Mouse (Mus musculus) cerebellum, adult 9-11 months (tissue): ENCODE measurements around the gene Stard7.

Experiments used
- DNase-seq: peaks from one replicate; pipeline ENCODE4 v3.0.0; 2022

Gene Stard7

GRCm38 (mm10) chr2:127323667-127324066, 53.6 kb downstream of the Stard7 start:
- DNase-seq = no peak

DNA sequence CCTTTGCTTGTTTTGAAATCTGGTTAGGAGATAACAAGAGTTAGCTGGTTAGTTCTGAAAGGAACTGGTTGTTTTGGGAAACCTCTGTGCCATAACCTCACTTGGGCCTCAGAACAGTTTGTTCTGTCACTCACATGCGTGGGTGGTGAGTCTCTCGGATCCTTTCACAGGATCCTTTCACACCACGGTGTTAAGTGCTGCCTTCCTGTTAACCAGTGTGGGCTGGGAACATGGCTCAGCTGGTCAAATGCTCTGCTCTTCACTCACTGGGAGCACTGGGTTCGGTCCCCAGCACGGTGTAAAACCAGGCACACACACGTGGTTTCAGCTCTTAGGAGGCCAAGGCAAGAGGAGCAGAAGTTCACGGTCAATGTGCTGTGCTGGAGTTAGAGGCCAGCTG, 54.4 kb downstream of the Stard7 start:
- no peak for DNase-seq

DNA sequence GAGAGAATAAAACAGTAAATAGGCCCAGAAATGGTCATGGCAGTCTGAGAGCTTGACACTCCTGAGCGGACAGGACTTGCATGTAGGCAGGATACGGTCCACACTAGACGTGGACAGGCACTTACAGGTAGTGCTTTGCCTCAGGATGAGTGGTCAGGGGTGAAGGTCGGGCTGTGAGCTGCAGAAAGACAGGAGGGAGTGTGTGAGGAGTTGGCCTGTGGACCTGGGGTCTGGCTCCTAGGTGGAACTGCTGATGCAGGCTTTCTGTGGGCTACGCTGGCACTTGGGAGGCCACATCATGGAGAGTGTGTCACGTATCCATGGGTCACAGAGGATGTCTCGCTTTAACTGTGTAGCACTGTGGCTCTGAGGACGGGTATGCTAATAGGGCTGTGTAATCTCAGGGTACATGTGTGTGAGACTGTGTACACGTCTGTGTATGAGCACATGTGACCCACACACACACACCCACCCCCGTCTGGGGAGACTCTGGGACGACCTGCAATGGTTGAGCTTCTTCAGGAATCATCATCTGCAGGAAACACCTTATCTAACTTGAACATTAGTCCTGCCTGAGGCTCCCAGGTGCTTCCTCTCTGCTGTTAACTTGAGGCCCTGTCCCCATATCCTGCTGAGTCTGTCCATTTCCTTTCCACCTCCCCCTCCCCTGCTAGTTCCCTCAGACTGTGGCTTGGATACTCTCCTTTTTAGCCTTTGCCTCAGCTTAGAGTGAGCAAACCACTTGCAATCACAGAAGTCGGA, 58.3 kb downstream of the Stard7 start:
- DNase-seq = no peak

DNA sequence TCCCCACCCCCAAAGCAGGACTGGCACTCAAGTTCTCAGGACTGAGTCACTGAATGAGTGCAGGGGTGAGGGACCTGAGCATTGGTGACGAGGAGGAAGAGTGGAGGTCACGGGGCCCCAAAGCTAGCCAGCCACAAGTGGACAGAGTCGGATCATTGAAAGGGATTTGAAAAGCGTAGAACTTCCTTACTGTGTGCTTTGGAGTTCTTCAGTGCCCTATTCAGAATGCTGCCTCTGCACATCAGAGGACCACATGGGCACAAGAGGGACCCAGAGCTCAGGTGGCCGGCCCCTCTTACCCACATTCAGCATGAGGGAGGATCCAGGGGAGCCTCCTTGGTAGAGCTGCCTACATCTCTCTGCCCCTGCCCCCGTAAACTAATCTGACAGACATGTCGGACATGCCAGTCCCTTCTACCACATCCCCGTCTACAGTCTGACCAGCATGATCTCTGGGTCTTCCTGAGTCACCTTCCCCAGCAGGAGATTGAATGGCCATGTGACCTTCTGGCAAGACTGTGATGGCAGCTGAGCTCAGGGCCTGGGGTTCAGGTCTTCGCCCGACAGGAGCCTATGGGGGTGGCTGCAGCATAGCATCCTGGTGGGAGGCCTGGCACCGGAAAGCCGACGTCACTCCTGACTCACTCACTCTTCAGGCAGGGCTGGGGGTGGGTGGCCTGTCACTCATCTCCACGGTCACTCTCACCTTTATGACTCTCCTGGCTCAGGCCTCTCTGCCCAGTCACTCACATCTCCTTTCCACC, 63.0 kb downstream of the Stard7 start:
- DNase-seq = no peak

- DNase-seq = no peak
Observed at GRCm38 (mm10) chr2:127333945-127334603, 64.1 kb downstream of the Stard7 start.

GRCm38 (mm10) chr2:127335078-127335541, 65.1 kb downstream of the Stard7 start:
- peak; percentile 11 for DNase-seq

DNA sequence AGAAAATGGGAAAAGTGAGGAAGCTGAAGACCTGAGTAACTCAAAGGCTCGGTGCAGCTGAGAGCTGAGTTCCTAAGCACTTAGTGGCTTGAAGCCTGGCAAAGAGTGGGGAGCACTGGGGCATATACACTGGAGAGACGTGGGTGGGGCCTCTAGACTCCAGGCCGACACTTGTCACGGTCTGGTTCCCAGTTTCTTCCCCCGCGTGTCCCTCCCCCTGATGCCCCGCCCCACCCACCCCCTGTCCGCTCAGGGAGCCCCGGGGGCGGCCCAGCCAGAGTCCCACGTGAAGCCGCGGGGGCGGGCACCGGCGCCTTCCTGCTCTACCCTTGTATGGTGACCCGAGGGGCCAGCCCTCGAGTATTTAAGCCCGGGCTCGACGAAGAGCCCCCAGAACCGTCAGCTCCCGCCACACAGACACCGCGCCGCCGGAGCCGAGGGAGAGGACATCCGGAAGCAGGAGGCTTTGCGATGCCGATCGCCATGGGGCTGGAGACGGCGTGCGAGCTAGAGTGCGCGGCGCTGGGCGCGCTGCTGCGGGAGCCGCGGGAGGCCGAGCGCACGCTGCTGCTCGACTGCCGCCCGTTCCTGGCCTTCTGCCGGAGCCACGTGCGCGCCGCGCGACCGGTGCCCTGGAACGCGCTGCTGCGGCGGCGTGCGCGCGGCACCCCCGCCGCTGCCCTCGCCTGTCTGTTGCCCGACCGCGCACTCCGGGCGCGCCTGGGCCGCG, 65.9 kb downstream of the Stard7 start, which contains the start of gene Dusp2:
TSS of gene Dusp2 (plus strand) at position 393 of the 730 bp plus-strand sequence.
- DNase-seq = peak; percentile 65

DNA sequence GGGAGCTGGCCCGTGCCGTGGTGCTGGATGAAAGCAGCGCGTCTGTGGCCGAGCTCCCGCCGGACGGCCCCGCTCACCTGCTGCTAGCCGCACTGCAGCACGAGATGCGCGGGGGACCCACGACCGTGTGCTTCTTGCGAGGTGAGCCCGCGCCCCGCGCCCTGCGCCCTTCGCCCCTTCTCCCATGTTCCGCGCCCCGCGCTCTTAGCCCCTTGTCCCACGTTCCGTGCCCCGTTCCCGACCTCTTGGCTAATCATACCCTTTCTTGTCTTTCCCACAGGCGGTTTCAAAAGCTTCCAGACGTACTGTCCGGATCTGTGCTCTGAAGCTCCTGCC, 66.4 kb downstream of the Stard7 start:
- peak; percentile 17 for DNase-seq

DNA sequence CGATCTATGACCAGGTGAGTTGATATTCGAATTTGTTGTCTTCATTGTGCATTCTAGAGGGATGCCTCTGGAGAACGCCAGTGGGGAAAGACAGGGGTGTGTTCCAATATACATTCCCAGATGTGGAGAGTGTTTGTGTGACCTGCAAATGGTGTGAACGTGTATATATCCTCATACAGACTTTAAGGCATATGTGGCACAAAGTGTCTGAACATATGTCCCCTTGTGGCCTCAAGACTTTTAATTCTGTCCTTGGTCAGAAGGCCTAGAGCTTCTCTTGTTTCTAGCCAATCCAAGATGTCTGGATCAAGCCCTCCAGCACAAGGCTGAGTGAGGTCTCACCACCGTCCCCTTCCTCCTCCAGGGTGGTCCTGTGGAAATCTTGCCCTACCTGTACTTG, 66.9 kb downstream of the Stard7 start:
- no peak for DNase-seq

- peak; percentile 53 for DNase-seq
Observed at GRCm38 (mm10) chr2:127337531-127337930, 67.5 kb downstream of the Stard7 start.

- no peak for DNase-seq
Observed at GRCm38 (mm10) chr2:127338012-127338411, 68.0 kb downstream of the Stard7 start.

- no peak for DNase-seq
Observed at GRCm38 (mm10) chr2:127338416-127338815, 68.4 kb downstream of the Stard7 start, which contains the start of gene Astl. TSS of gene Astl (plus strand) at chr2:127338639.

GRCm38 (mm10) chr2:127338833-127339232, 68.8 kb downstream of the Stard7 start:
- DNase-seq = no peak

DNA sequence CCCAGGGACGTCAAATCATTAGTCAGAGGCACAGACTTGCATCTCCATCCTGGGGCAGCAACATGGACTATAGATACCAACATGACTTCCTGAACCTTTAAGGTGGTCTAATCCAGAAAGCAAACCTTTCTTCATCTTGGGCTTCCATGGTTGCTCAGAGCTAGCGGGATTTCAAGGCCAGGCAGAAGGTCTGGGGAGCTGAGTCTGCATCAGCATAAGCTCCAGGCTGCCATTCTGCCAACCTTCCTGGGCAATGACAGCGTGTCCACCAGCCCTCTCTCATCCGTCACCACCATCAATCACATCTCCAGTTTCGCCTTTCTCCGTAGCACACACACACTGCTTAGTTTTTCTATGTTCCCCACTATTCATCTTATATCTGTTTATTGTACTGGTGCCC, 69.2 kb downstream of the Stard7 start:
- DNase-seq = no peak

DNA sequence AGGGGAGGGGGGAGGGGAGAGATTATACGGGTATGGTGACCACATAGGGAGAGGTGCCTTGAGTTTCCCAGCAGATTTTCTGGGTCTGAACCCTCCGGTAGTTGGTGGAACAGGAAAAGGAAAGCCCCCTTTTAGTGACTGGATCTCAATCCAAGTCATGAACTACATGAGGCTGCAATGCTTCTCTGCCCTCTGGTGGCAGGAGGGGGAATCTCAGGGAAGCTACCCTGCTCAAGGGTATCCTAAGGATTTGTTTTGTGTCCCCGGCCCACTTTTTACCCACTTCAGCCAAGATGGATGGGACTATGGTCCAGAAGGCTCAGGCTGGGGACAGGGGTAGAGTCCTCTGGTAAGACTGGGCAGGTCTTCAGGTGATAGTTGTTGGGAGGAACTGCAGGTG, 71.1 kb downstream of the Stard7 start:
- peak; percentile 20 for DNase-seq

GRCm38 (mm10) chr2:127346334-127346733, 76.3 kb downstream of the Stard7 start:
- no peak for DNase-seq

- DNase-seq = peak; percentile 34
Observed at GRCm38 (mm10) chr2:127347147-127347985, 77.3 kb downstream of the Stard7 start.
